Mouse (Mus musculus): ENCODE measurements at regions not wholly inside any gene's neighbourhood (a gene's known extent, or its start where the extent isn't known, plus 50 kb on each side); places are given as distances from the start of the nearest gene placed in this dataset.

GRCm38 (mm10) chr4:82083519-82083918 is 622.0 kb downstream of the Nfib start:
- no peaks in the 10 kb centered on the region for H3K4me1 ChIP-seq (ENCODE audit: control insufficient read depth, insufficient read depth, low read length)
- WGBS = 88% methylated on average over 2 of the region's 2 CpGs
- no peaks in the 10 kb centered on the region for H3K9me3 ChIP-seq (ENCODE audit: control insufficient read depth, low read length)
- no peak overlapping the region for H3K9ac ChIP-seq (replicated peaks; ENCODE audit: low read depth, low read length)
- no peaks in the 10 kb centered on the region for H3K27me3 ChIP-seq (ENCODE audit: control insufficient read depth, insufficient read depth, low read length)
- H3K36me3 ChIP-seq (ENCODE audit: control insufficient read depth, insufficient read depth, low read length) = no peaks in the 10 kb centered on the region
- H3K4me2 ChIP-seq (ENCODE audit: low read depth, low read length) = no peak overlapping the region
- no peak overlapping the region for H3K27ac ChIP-seq (ENCODE audit: low read depth, low read length)
- ATAC-seq (ENCODE audit: low read depth) = no peak
- H3K4me3 ChIP-seq (ENCODE audit: low read depth, low read length) = no peak overlapping the region

GRCm38 (mm10) chr4:82068050-82068449 is 625.4 kb upstream of the Mpdz start:
- H3K27me3 ChIP-seq (ENCODE audit: control insufficient read depth, insufficient read depth, low read length) = no peaks in the 10 kb centered on the region
- no peak for ATAC-seq (ENCODE audit: low read depth)
- H3K36me3 ChIP-seq (ENCODE audit: control insufficient read depth, insufficient read depth, low read length) = no peaks in the 10 kb centered on the region
- no peak overlapping the region for H3K4me3 ChIP-seq (ENCODE audit: low read depth, low read length)
- WGBS = 84% methylated on average over 3 of the region's 3 CpGs
- no peaks in the 10 kb centered on the region for H3K9me3 ChIP-seq (ENCODE audit: control insufficient read depth, low read length)
- no peak overlapping the region for H3K9ac ChIP-seq (replicated peaks; ENCODE audit: low read depth, low read length)
- H3K4me1 ChIP-seq (ENCODE audit: control insufficient read depth, insufficient read depth, low read length) = no peaks in the 10 kb centered on the region
- H3K27ac ChIP-seq (ENCODE audit: low read depth, low read length) = no peak overlapping the region
- H3K4me2 ChIP-seq (ENCODE audit: low read depth, low read length) = no peak overlapping the region

GRCm38 (mm10) chr4:82065641-82066358 is 623.2 kb upstream of the Mpdz start:
- Histone ChIP-seq H3K36me3 (ENCODE audit: control insufficient read depth, insufficient read depth, low read length) (no peaks in the 10 kb centered on the region), H3K27me3 (ENCODE audit: control insufficient read depth, insufficient read depth, low read length) (no peaks in the 10 kb centered on the region), H3K4me3 (ENCODE audit: low read depth, low read length) (no peak overlapping the region), H3K27ac (ENCODE audit: low read depth, low read length) (no peak overlapping the region), H3K9ac (replicated peaks; ENCODE audit: low read depth, low read length) (no peak overlapping the region), H3K9me3 (ENCODE audit: control insufficient read depth, low read length) (no peaks in the 10 kb centered on the region), H3K4me2 (ENCODE audit: low read depth, low read length) (no peak overlapping the region), H3K4me1 (ENCODE audit: control insufficient read depth, insufficient read depth, low read length) (no peaks in the 10 kb centered on the region)
- WGBS = 86% methylated on average over 14 of the region's 14 CpGs
- no peak for ATAC-seq (ENCODE audit: low read depth)

- Histone ChIP-seq H3K27ac (ENCODE audit: low read depth, low read length) (no peak overlapping the region), H3K4me2 (ENCODE audit: low read depth, low read length) (no peak overlapping the region), H3K9ac (replicated peaks; ENCODE audit: low read depth, low read length) (no peak overlapping the region), H3K36me3 (ENCODE audit: control insufficient read depth, insufficient read depth, low read length) (no peaks in the 10 kb centered on the region), H3K27me3 (ENCODE audit: control insufficient read depth, insufficient read depth, low read length) (no peaks in the 10 kb centered on the region), H3K9me3 (ENCODE audit: control insufficient read depth, low read length) (no peaks in the 10 kb centered on the region), H3K4me3 (ENCODE audit: low read depth, low read length) (no peak overlapping the region), H3K4me1 (ENCODE audit: control insufficient read depth, insufficient read depth, low read length) (no peaks in the 10 kb centered on the region)
- WGBS = 83% methylated on average over 5 of the region's 5 CpGs
- ATAC-seq (ENCODE audit: low read depth) = no peak
Measured at GRCm38 (mm10) chr4:82062726-82063125, 620.1 kb upstream of the Mpdz start.

GRCm38 (mm10) chr4:82056671-82057070 is 614.1 kb upstream of the Mpdz start:
- H3K4me2 ChIP-seq (ENCODE audit: low read depth, low read length) = no peak overlapping the region
- no peak overlapping the region for H3K4me3 ChIP-seq (ENCODE audit: low read depth, low read length)
- no peaks in the 10 kb centered on the region for H3K36me3 ChIP-seq (ENCODE audit: control insufficient read depth, insufficient read depth, low read length)
- 100% methylated on average over 1 of the region's 1 CpGs for WGBS
- H3K27ac ChIP-seq (ENCODE audit: low read depth, low read length) = no peak overlapping the region
- ATAC-seq (ENCODE audit: low read depth) = no peak
- no peaks in the 10 kb centered on the region for H3K9me3 ChIP-seq (ENCODE audit: control insufficient read depth, low read length)
- H3K4me1 ChIP-seq (ENCODE audit: control insufficient read depth, insufficient read depth, low read length) = no peaks in the 10 kb centered on the region
- no peaks in the 10 kb centered on the region for H3K27me3 ChIP-seq (ENCODE audit: control insufficient read depth, insufficient read depth, low read length)
- no peak overlapping the region for H3K9ac ChIP-seq (replicated peaks; ENCODE audit: low read depth, low read length)

- H3K9ac ChIP-seq (replicated peaks; ENCODE audit: low read depth, low read length) = no peak overlapping the region
- WGBS = 94% methylated on average over 2 of the region's 2 CpGs
- H3K4me1 ChIP-seq (ENCODE audit: control insufficient read depth, insufficient read depth, low read length) = no peaks in the 10 kb centered on the region
- H3K36me3 ChIP-seq (ENCODE audit: control insufficient read depth, insufficient read depth, low read length) = no peaks in the 10 kb centered on the region
- no peak overlapping the region for H3K4me3 ChIP-seq (ENCODE audit: low read depth, low read length)
- no peaks in the 10 kb centered on the region for H3K9me3 ChIP-seq (ENCODE audit: control insufficient read depth, low read length)
- H3K4me2 ChIP-seq (ENCODE audit: low read depth, low read length) = no peak overlapping the region
- H3K27me3 ChIP-seq (ENCODE audit: control insufficient read depth, insufficient read depth, low read length) = no peaks in the 10 kb centered on the region
- H3K27ac ChIP-seq (ENCODE audit: low read depth, low read length) = no peak overlapping the region
- no peak for ATAC-seq (ENCODE audit: low read depth)
Measured at GRCm38 (mm10) chr4:82048171-82048570, 605.6 kb upstream of the Mpdz start.

- WGBS = 84% methylated on average over 1 of the region's 1 CpGs
- Histone ChIP-seq H3K27ac (ENCODE audit: low read depth, low read length) (no peak overlapping the region), H3K9me3 (ENCODE audit: control insufficient read depth, low read length) (no peaks in the 10 kb centered on the region), H3K27me3 (ENCODE audit: control insufficient read depth, insufficient read depth, low read length) (no peaks in the 10 kb centered on the region), H3K4me3 (ENCODE audit: low read depth, low read length) (no peak overlapping the region), H3K36me3 (ENCODE audit: control insufficient read depth, insufficient read depth, low read length) (no peaks in the 10 kb centered on the region), H3K9ac (replicated peaks; ENCODE audit: low read depth, low read length) (no peak overlapping the region), H3K4me2 (ENCODE audit: low read depth, low read length) (no peak overlapping the region), H3K4me1 (ENCODE audit: control insufficient read depth, insufficient read depth, low read length) (no peaks in the 10 kb centered on the region)
- ATAC-seq (ENCODE audit: low read depth) = no peak
Measured at GRCm38 (mm10) chr4:82037473-82037872, 594.9 kb upstream of the Mpdz start.

- 55% methylated on average over 3 of the region's 3 CpGs for WGBS
- no peaks in the 10 kb centered on the region for H3K9me3 ChIP-seq (ENCODE audit: control insufficient read depth, low read length)
- H3K4me2 ChIP-seq (ENCODE audit: low read depth, low read length) = no peak overlapping the region
- no peaks in the 10 kb centered on the region for H3K4me1 ChIP-seq (ENCODE audit: control insufficient read depth, insufficient read depth, low read length)
- H3K27ac ChIP-seq (ENCODE audit: low read depth, low read length) = no peak overlapping the region
- H3K27me3 ChIP-seq (ENCODE audit: control insufficient read depth, insufficient read depth, low read length) = no peaks in the 10 kb centered on the region
- no peak overlapping the region for H3K9ac ChIP-seq (replicated peaks; ENCODE audit: low read depth, low read length)
- ATAC-seq (ENCODE audit: low read depth) = no peak
- H3K4me3 ChIP-seq (ENCODE audit: low read depth, low read length) = no peak overlapping the region
- H3K36me3 ChIP-seq (ENCODE audit: control insufficient read depth, insufficient read depth, low read length) = no peaks in the 10 kb centered on the region
Measured at GRCm38 (mm10) chr4:82035074-82035703, 592.6 kb upstream of the Mpdz start.

GRCm38 (mm10) chr4:82029237-82029636 is 586.6 kb upstream of the Mpdz start:
- ATAC-seq (ENCODE audit: low read depth) = no peak
- H3K9me3 ChIP-seq (ENCODE audit: control insufficient read depth, low read length) = no peaks in the 10 kb centered on the region
- H3K27me3 ChIP-seq (ENCODE audit: control insufficient read depth, insufficient read depth, low read length) = no peaks in the 10 kb centered on the region
- H3K36me3 ChIP-seq (ENCODE audit: control insufficient read depth, insufficient read depth, low read length) = no peaks in the 10 kb centered on the region
- no peaks in the 10 kb centered on the region for H3K4me1 ChIP-seq (ENCODE audit: control insufficient read depth, insufficient read depth, low read length)
- no peak overlapping the region for H3K4me3 ChIP-seq (ENCODE audit: low read depth, low read length)
- no peak overlapping the region for H3K4me2 ChIP-seq (ENCODE audit: low read depth, low read length)
- no peak overlapping the region for H3K27ac ChIP-seq (ENCODE audit: low read depth, low read length)
- H3K9ac ChIP-seq (replicated peaks; ENCODE audit: low read depth, low read length) = no peak overlapping the region
- 87% methylated on average over 9 of the region's 9 CpGs for WGBS
